In the genomic region with DNA sequence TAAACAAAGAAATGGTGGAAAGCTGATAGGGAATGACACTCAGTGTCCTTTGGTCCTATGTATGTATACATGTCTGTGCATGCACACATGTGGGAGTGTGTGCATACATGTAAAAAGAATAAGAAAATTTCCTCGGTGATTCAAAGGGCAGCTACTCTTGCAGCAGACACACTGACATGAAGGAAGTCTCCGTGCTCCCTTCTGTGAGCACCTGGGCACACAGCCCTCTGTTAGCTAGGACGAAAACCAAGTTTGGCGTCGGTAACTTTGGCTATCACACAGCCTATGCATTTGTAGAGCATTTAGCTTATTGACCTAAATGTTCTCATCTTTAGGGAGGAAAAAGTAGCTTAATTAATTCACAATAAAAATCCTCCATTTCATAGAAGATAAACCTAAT, we compare ENCODE assay signal across 9 mouse cellular contexts.
DNase-seq lines count a peak whose midpoint lies in the region; ATAC-seq and TF ChIP-seq lines count a peak whose summit lies in the region.
"Had no signal": no experiment of that assay in that cellular context is flagged by ENCODE, and none has a peak within 500 bp of the region (broad histone marks: within the 10 kb centered on the region; RNA-seq: fewer than 3 reads in every experiment).

No protein-coding gene starts in this region.

- no peak overlapping the region for H3K9ac ChIP-seq in forebrain, embryonic 11.5 days (ENCODE audit: low read length)
- no peak overlapping the region for H3K9ac ChIP-seq in midbrain, postnatal 0 days (replicated peaks; ENCODE audit: low read length, poor library complexity, severe bottlenecking)

- DNase-seq in forebrain, embryonic 10.5 days (ENCODE audit: extremely low spot score, low spot score): no peak
- no peak for DNase-seq in forebrain, embryonic 11.5 days (ENCODE audit: low spot score)
- DNase-seq in left cerebral cortex, adult 2 months (ENCODE audit: extremely low spot score in 1 of 2, low spot score in 2 of 2): no peak
- DNase-seq in left cerebral cortex, postnatal 14 days (ENCODE audit: low spot score in 2 of 2): no peak
- no peak for DNase-seq in hindbrain, embryonic 10.5 days (ENCODE audit: low spot score)
- DNase-seq in midbrain, postnatal 0 days (ENCODE audit: low spot score): peak; percentile 30
- DNase-seq in right cerebral cortex, postnatal 14 days: no peak
- DNase-seq in adrenal gland, postnatal 14 days: no peak

- ATAC-seq in forebrain, embryonic 11.5 days (replicated peaks; ENCODE audit: low FRiP score): no peak
- 0 out of 2 replicates have a peak, but pooled peaks have one; percentile 29 for ATAC-seq in midbrain, postnatal 0 days (ENCODE audit: low FRiP score)

- TF ChIP-seq CTCF in left cerebral cortex, adult 2 months (IDR thresholded peaks at IDR 0.05): no peak
- TF ChIP-seq CTCF in midbrain, postnatal 0 days (IDR thresholded peaks at IDR 0.05): no peak

- peaks cover 24% of the 10 kb centered on the region for H3K27me3 ChIP-seq in forebrain, embryonic 10.5 days (ENCODE audit: poor library complexity, severe bottlenecking)
- no peaks in the 10 kb centered on the region; the same call in 1 of the 2 replicates for H3K27me3 ChIP-seq in forebrain, embryonic 11.5 days (ENCODE audit: control insufficient read depth, insufficient read depth, low read length)
- 0 out of 2 replicates have a peak, but pooled peaks cover 5% of the 10 kb centered on the region for H3K27me3 ChIP-seq in hindbrain, embryonic 10.5 days (ENCODE audit: insufficient read depth, poor library complexity, severe bottlenecking)
- no peaks in the 10 kb centered on the region for H3K27me3 ChIP-seq in midbrain, postnatal 0 days (ENCODE audit: insufficient read depth, low read length)

- peak overlapping the region; percentile 51; the same call in 1 of the 2 replicates for H3K4me3 ChIP-seq in forebrain, embryonic 10.5 days
- H3K4me3 ChIP-seq in forebrain, embryonic 11.5 days (ENCODE audit: low read depth, low read length): no peak overlapping the region
- peak overlapping the region; percentile 41 for H3K4me3 ChIP-seq in left cerebral cortex, adult 2 months
- H3K4me3 ChIP-seq in hindbrain, embryonic 10.5 days: peak overlapping the region; percentile 52
- peak overlapping the region; percentile 39 for H3K4me3 ChIP-seq in midbrain, postnatal 0 days (ENCODE audit: low read depth, low read length)

- 90% methylated on average over 5 of the region's 5 CpGs for WGBS in forebrain, embryonic 10.5 days
- WGBS in forebrain, embryonic 11.5 days: 83% methylated on average over 5 of the region's 5 CpGs
- 88% methylated on average over 5 of the region's 5 CpGs for WGBS in hindbrain, embryonic 10.5 days
- WGBS in midbrain, postnatal 0 days: 64% methylated on average over 5 of the region's 5 CpGs

- no peak overlapping the region for H3K27ac ChIP-seq in forebrain, embryonic 10.5 days
- H3K27ac ChIP-seq in forebrain, embryonic 11.5 days (ENCODE audit: low read depth, low read length): no peak overlapping the region
- H3K27ac ChIP-seq in left cerebral cortex, adult 2 months: no peak overlapping the region
- H3K27ac ChIP-seq in hindbrain, embryonic 10.5 days: no peak overlapping the region
- H3K27ac ChIP-seq in midbrain, postnatal 0 days (ENCODE audit: low read depth, low read length): peak overlapping the region; percentile 72; the same call in 1 of the 2 replicates

- no peaks in the 10 kb centered on the region for H3K36me3 ChIP-seq in forebrain, embryonic 10.5 days (replicated peaks)
- no peaks in the 10 kb centered on the region for H3K36me3 ChIP-seq in forebrain, embryonic 11.5 days (ENCODE audit: control insufficient read depth, insufficient read depth, low read length)
- H3K36me3 ChIP-seq in hindbrain, embryonic 10.5 days: no peaks in the 10 kb centered on the region
- H3K36me3 ChIP-seq in midbrain, postnatal 0 days (ENCODE audit: insufficient read depth, low read length): no peaks in the 10 kb centered on the region
- H3K36me3 ChIP-seq: G1E had no signal

- H3K4me2 ChIP-seq in forebrain, embryonic 11.5 days (ENCODE audit: low read depth, low read length, severe bottlenecking): no peak overlapping the region; the same call in 1 of the 2 replicates
- peak overlapping the region; percentile 66 for H3K4me2 ChIP-seq in midbrain, postnatal 0 days (ENCODE audit: low read depth, low read length, poor library complexity, severe bottlenecking)

- no peaks in the 10 kb centered on the region for H3K9me3 ChIP-seq in forebrain, embryonic 10.5 days
- H3K9me3 ChIP-seq in forebrain, embryonic 11.5 days (ENCODE audit: control insufficient read depth, low read length): no peaks in the 10 kb centered on the region
- H3K9me3 ChIP-seq in hindbrain, embryonic 10.5 days: no peaks in the 10 kb centered on the region
- H3K9me3 ChIP-seq in midbrain, postnatal 0 days (ENCODE audit: low read length): no peaks in the 10 kb centered on the region
- H3K9me3 ChIP-seq: G1E had no signal

- H3K4me1 ChIP-seq in forebrain, embryonic 10.5 days: peaks cover 14% of the 10 kb centered on the region
- peaks cover 4% of the 10 kb centered on the region; the same call in 1 of the 2 replicates for H3K4me1 ChIP-seq in forebrain, embryonic 11.5 days (replicated peaks; ENCODE audit: control insufficient read depth, insufficient read depth, low read length)
- peaks cover 13% of the 10 kb centered on the region for H3K4me1 ChIP-seq in hindbrain, embryonic 10.5 days (replicated peaks)
- H3K4me1 ChIP-seq in midbrain, postnatal 0 days (ENCODE audit: insufficient read depth, low read length): no peaks in the 10 kb centered on the region

- intact Hi-C loops in left cerebral cortex, adult 2 months (cut with DNase I): no loop called here
- intact Hi-C loops in left cerebral cortex, postnatal 14 days (cut with DNase I): no loop called here
